Mouse (Mus musculus) liver, embryonic 16.5 days (tissue): ENCODE data around the gene Abcd3. TPM values are rescaled to one million over a fixed set of nuclear protein-coding genes. Genes with fewer than 3 reads are reported as not detected.

Experiments used
- ATAC-seq: fragments of 200-750 bp; cut with Nextera tagmentation; 2 replicates; pipeline ENCODE4 v1.8.0; 2017; ENCODE audit warnings: low read depth, mild to moderate bottlenecking, moderate number of reproducible peaks, moderate library complexity
- H3K27ac ChIP-seq: fragments of 300-500 bp; sonication (generic); 2 replicates; pipeline ENCODE4 v1.5.1; 2014; ENCODE audit warnings: mild to moderate bottlenecking, low read length
- H3K27me3 ChIP-seq: fragments of 300-500 bp; sonication (generic); 2 replicates; pipeline ENCODE4 v1.6.1; 2014; ENCODE audit warnings: low read depth, low read length, mixed read lengths; ENCODE audit not compliant: control insufficient read depth, insufficient read depth
- H3K36me3 ChIP-seq: fragments of 300-500 bp; sonication (generic); 2 replicates; pipeline ENCODE4 v1.6.1; 2014; ENCODE audit warnings: mild to moderate bottlenecking; ENCODE audit not compliant: control insufficient read depth, insufficient read depth
- H3K4me1 ChIP-seq: fragments of 300-500 bp; sonication (generic); 2 replicates; pipeline ENCODE4 v1.6.1; 2014; ENCODE audit warnings: low read depth, low read length, mixed read lengths; ENCODE audit not compliant: control insufficient read depth
- H3K4me2 ChIP-seq: fragments of 300-500 bp; sonication (generic); 2 replicates; pipeline ENCODE4 v1.6.1; 2014; ENCODE audit warnings: low read depth, low read length, mixed read lengths
- H3K4me3 ChIP-seq: fragments of 300-500 bp; sonication (generic); 2 replicates; pipeline ENCODE4 v1.5.1; 2014; ENCODE audit warnings: low read depth, mild to moderate bottlenecking, low read length
- H3K9ac ChIP-seq: fragments of 300-500 bp; sonication (generic); 2 replicates; pipeline ENCODE4 v1.6.1; 2014; ENCODE audit warnings: low read depth, low read length
- H3K9me3 ChIP-seq: fragments of 300-500 bp; sonication (generic); replicated peaks from 2 replicates; pipeline ENCODE4 v1.6.1; 2016; ENCODE audit warnings: low read length; ENCODE audit not compliant: control insufficient read depth
- WGBS: fragments of 180-500 bp; shearing (Covaris S2); extraction: QIAGEN DNeasy Blood & Tissue Kit; methylation state at CpG from one replicate; pipeline ENCODE4 v1.1.7; 2014; ENCODE audit not compliant: insufficient replicate concordance; 5-methylcytosine and 5-hydroxymethylcytosine counted together
- polyA plus RNA-seq: library from polyadenylated mRNA; unstranded; fragments of >200 nt; fragmentation: Nextera tagmentation; extraction: Ambion mirVana; gene quantifications from 2 replicates; pipeline ENCODE4 v1.2.1, GENCODE M21; 2015

Abcd3 gene
- polyA plus RNA-seq, 1 experiment from 2014 or later: 28.4 TPM

GRCm38 (mm10) chr3:121714461-121714860 lies 100.6 kb downstream of the Abcd3 start:
- no peak overlapping the region for H3K27ac ChIP-seq
- no peaks in the 10 kb centered on the region for H3K36me3 ChIP-seq
- H3K9ac ChIP-seq: no peak overlapping the region
- no peaks in the 10 kb centered on the region for H3K27me3 ChIP-seq
- H3K4me2 ChIP-seq: no peak overlapping the region
- no peak overlapping the region for H3K4me3 ChIP-seq
- 66% methylated on average over 2 of the region's 2 CpGs for WGBS
- no peaks in the 10 kb centered on the region for H3K9me3 ChIP-seq
- ATAC-seq: no peak
- no peaks in the 10 kb centered on the region for H3K4me1 ChIP-seq

GRCm38 (mm10) chr3:121713816-121714215 lies 101.3 kb downstream of the Abcd3 start:
- Histone ChIP-seq H3K36me3 (no peaks in the 10 kb centered on the region), H3K4me1 (no peaks in the 10 kb centered on the region), H3K4me2 (no peak overlapping the region), H3K9ac (no peak overlapping the region), H3K4me3 (no peak overlapping the region), H3K27ac (no peak overlapping the region), H3K27me3 (no peaks in the 10 kb centered on the region), H3K9me3 (no peaks in the 10 kb centered on the region)
- WGBS: 65% methylated on average over 8 of the region's 8 CpGs
- no peak for ATAC-seq

DNA sequence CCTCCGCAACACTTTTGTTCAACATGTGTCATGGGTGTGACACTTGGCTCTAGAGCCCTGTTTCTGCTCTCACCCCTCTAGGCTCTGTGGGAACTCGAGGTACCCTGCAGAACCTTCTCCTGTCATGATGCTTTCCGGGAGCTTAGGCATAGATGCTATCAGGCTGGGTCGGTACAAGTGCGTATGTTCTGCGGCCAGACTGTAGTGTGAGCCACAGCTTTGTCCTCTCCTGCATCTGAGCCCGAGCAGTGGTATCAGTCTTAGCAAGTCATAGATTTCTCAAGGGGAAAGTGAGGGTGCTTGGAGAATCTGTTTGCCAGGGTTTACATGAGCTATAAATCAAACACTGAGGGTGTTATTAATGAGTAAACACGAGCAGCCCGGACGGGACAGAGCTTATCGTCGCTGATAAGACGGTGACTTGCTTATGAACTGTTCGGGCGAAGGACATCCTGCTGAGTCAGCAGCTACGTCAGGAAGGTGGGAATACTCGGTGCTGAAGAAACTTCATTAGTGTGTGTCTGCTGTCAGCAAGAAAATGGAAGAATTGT lies 101.9 kb downstream of the Abcd3 start:
- WGBS: 32% methylated on average over 17 of the region's 17 CpGs
- no peak for ATAC-seq
- Histone ChIP-seq H3K4me1 (no peaks in the 10 kb centered on the region), H3K9me3 (no peaks in the 10 kb centered on the region), H3K27me3 (no peaks in the 10 kb centered on the region), H3K9ac (no peak overlapping the region), H3K36me3 (no peaks in the 10 kb centered on the region), H3K27ac (no peak overlapping the region), H3K4me3 (no peak overlapping the region), H3K4me2 (no peak overlapping the region)

DNA sequence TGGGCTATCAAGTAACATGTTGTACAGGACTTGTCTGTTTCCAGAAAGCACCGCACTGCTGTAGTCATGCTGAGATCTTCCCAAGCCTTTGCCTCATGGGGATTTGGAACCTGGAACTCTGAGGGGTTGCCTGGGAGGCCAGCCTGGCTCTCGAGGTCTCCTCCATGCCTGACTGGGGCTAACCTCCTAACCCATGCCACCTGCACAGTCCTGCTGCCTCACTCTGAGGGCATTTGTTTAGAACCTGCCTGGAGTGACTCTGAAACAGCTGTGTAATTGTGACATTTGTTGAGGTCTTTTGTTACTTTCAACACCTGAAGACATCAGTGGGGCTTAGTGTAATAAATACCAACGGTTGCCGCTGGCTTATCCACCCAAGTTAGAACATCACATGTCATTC lies 102.9 kb downstream of the Abcd3 start:
- ATAC-seq: no peak
- no peak overlapping the region for H3K27ac ChIP-seq
- no peak overlapping the region for H3K4me3 ChIP-seq
- no peaks in the 10 kb centered on the region for H3K4me1 ChIP-seq
- H3K36me3 ChIP-seq: no peaks in the 10 kb centered on the region
- 63% methylated on average over 4 of the region's 4 CpGs for WGBS
- no peak overlapping the region for H3K9ac ChIP-seq
- no peaks in the 10 kb centered on the region for H3K27me3 ChIP-seq
- no peak overlapping the region for H3K4me2 ChIP-seq
- H3K9me3 ChIP-seq: no peaks in the 10 kb centered on the region

GRCm38 (mm10) chr3:121710894-121711531 lies 104.1 kb downstream of the Abcd3 start:
- no peak for ATAC-seq
- no peak overlapping the region for H3K4me2 ChIP-seq
- H3K36me3 ChIP-seq: no peaks in the 10 kb centered on the region
- no peak overlapping the region for H3K4me3 ChIP-seq
- no peak overlapping the region for H3K27ac ChIP-seq
- no peaks in the 10 kb centered on the region for H3K27me3 ChIP-seq
- no peaks in the 10 kb centered on the region for H3K4me1 ChIP-seq
- no peak overlapping the region for H3K9ac ChIP-seq
- no peaks in the 10 kb centered on the region for H3K9me3 ChIP-seq
- 64% methylated on average over 7 of the region's 7 CpGs for WGBS

Other genes with a start within 250 kb of the Abcd3 start
- gene 4930432M17Rik, start 144.5 kb downstream of the Abcd3 start, polyA plus RNA-seq: not detected in 2 replicates
- gene F3, start 91.8 kb downstream of the Abcd3 start, polyA plus RNA-seq: 0.90 and 0.94 TPM in 2 replicates
- 7.0 and 7.3 TPM in 2 replicates for gene Arhgap29, start 137.2 kb upstream of the Abcd3 start, polyA plus RNA-seq
- 0.20 and 0.42 TPM in 2 replicates for gene Abca4, start 229.1 kb upstream of the Abcd3 start, polyA plus RNA-seq